Mouse (Mus musculus) heart, embryonic 13.5 days (tissue): ENCODE results near the gene Vmn1r119. TPM values are rescaled to one million over a fixed set of nuclear protein-coding genes. Genes with fewer than 3 reads are reported as not detected.
"Not testable (repeated sequence)": the region's sequence is repeated elsewhere in the genome, so short reads cannot be mapped to it uniquely, and the experiment has no call there.

ENCODE experiments used
- ATAC-seq: fragments of 200-750 bp; cut with Nextera tagmentation; 2 replicates; pipeline ENCODE4 v1.8.0; 2017; ENCODE audit warnings: moderate TSS enrichment; ENCODE audit not compliant: insufficient number of reproducible peaks, low FRiP score, low TSS enrichment; ENCODE audit errors: extremely low read depth
- H3K27ac ChIP-seq: fragments of 300-500 bp; sonication (generic); replicated peaks from 2 replicates; pipeline ENCODE4 v1.5.1; 2015; ENCODE audit warnings: moderate library complexity, mild to moderate bottlenecking, inconsistent platforms
- H3K27me3 ChIP-seq: fragments of 300-500 bp; sonication (generic); replicated peaks from 2 replicates; pipeline ENCODE4 v1.6.1; 2015; ENCODE audit warnings: mild to moderate bottlenecking, inconsistent platforms
- H3K36me3 ChIP-seq: fragments of 300-500 bp; sonication (generic); 2 replicates; pipeline ENCODE4 v1.6.1; 2015; ENCODE audit warnings: mild to moderate bottlenecking, inconsistent platforms
- H3K4me1 ChIP-seq: fragments of 300-500 bp; sonication (generic); 2 replicates; pipeline ENCODE4 v1.6.1; 2015; ENCODE audit warnings: inconsistent platforms
- H3K4me2 ChIP-seq: fragments of 300-500 bp; sonication (generic); 2 replicates; pipeline ENCODE4 v1.6.1; 2015; ENCODE audit warnings: inconsistent platforms, mild to moderate bottlenecking, moderate library complexity
- H3K4me3 ChIP-seq: fragments of 300-500 bp; sonication (generic); 2 replicates; pipeline ENCODE4 v1.5.1; 2015; ENCODE audit warnings: moderate library complexity, mild to moderate bottlenecking, inconsistent platforms
- H3K9ac ChIP-seq: fragments of 300-500 bp; sonication (generic); 2 replicates; pipeline ENCODE4 v1.6.1; 2015; ENCODE audit warnings: inconsistent platforms, mild to moderate bottlenecking, moderate library complexity
- H3K9me3 ChIP-seq: fragments of 300-500 bp; sonication (generic); 2 replicates; pipeline ENCODE4 v1.6.1; 2016; ENCODE audit warnings: inconsistent platforms
- WGBS: fragments of 180-500 bp; shearing (Covaris S2); methylation state at CpG from one replicate; pipeline ENCODE4 v1.1.7; 2015; ENCODE audit warnings: mixed read lengths; 5-methylcytosine and 5-hydroxymethylcytosine counted together
- polyA plus RNA-seq: library from polyadenylated mRNA; unstranded; fragments of >200 nt; fragmentation: Nextera tagmentation; extraction: Ambion mirVana; gene quantifications from 2 replicates; pipeline ENCODE4 v1.2.1, GENCODE M21; 2015

Vmn1r119 gene
- not detected in 2 replicates for polyA plus RNA-seq

- WGBS: no CpG with 5 or more reads among the region's 2 CpGs
Measured at GRCm38 (mm10) chr7:21012355-21012754, at the start of gene Vmn1r119. Vmn1r119 (minus strand) TSS chr7:21012455.

GRCm38 (mm10) chr7:21053684-21054083 lies 41.4 kb upstream of the Vmn1r119 start, which contains the start of gene Vmn1r120:
Vmn1r120 (minus strand) TSS chr7:21053784.
- WGBS: 79% methylated on average over 1 of the region's 1 CpGs
- not testable (repeated sequence) for H3K36me3 ChIP-seq, H3K4me2 ChIP-seq, H3K4me1 ChIP-seq, H3K9me3 ChIP-seq, H3K27me3 ChIP-seq, ATAC-seq, H3K27ac ChIP-seq, H3K4me3 ChIP-seq, H3K9ac ChIP-seq

More at GRCm38 (mm10) chr7:21012355-21012754, at the start of gene Vmn1r119:
- not testable (repeated sequence) for ATAC-seq, H3K4me3 ChIP-seq, H3K4me1 ChIP-seq, H3K9me3 ChIP-seq, H3K27ac ChIP-seq, H3K9ac ChIP-seq, H3K27me3 ChIP-seq, H3K36me3 ChIP-seq, H3K4me2 ChIP-seq

Other genes with a start within 250 kb of the Vmn1r119 start
- not detected in 2 replicates for gene Vmn1r112, start 241.3 kb downstream of the Vmn1r119 start, polyA plus RNA-seq
- not detected in 2 replicates for gene Vmn1r113, start 225.2 kb downstream of the Vmn1r119 start, polyA plus RNA-seq
- not detected in 2 replicates for gene Vmn1r114, start 200.3 kb downstream of the Vmn1r119 start, polyA plus RNA-seq
- gene Vmn1r115, start 167.5 kb downstream of the Vmn1r119 start, polyA plus RNA-seq: not detected in 2 replicates
- not detected in 2 replicates for gene Vmn1r116, start 140.2 kb downstream of the Vmn1r119 start, polyA plus RNA-seq
- gene Vmn1r117, start 128.3 kb downstream of the Vmn1r119 start, polyA plus RNA-seq: not detected in 2 replicates
- not detected in 2 replicates for gene Vmn1r118, start 100.1 kb downstream of the Vmn1r119 start, polyA plus RNA-seq
- gene Vmn1r120, start 41.3 kb upstream of the Vmn1r119 start, polyA plus RNA-seq: not detected in 2 replicates
- not detected in 2 replicates for gene Vmn1r121, start 86.1 kb upstream of the Vmn1r119 start, polyA plus RNA-seq
- not detected in 2 replicates for gene Vmn1r122, start 121.7 kb upstream of the Vmn1r119 start, polyA plus RNA-seq
- not detected in 2 replicates for gene Vmn1r123, start 149.7 kb upstream of the Vmn1r119 start, polyA plus RNA-seq
- not detected in 2 replicates for gene Gm5157, start 178.0 kb upstream of the Vmn1r119 start, polyA plus RNA-seq
- not detected in 2 replicates for gene Vmn1r124, start 248.2 kb upstream of the Vmn1r119 start, polyA plus RNA-seq